Mouse (Mus musculus) thymus, postnatal 25 days (tissue): ENCODE data around the gene Elmod2.

Experiments used
- DNase-seq: peaks from one replicate; pipeline ENCODE4 v3.0.0; 2022

The Elmod2 gene

DNA sequence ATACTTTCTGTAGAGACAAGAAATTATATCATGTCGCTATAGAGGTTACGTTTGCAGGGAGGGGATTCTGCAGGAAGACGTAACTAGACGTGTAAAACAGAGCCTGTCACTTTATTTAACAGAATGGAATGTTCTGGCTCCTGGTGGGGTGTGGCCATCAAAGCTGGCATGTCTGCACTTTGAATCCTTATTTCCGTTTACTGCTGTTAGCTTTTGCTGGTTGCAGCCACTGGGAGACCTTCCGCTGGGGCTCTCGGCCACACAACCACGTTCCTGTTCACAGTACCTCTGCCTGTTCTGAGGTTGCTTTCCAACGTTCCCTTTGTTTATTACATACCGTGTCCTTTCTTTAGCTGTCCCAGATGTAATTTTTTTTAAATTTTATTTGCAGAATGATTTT, 59.8 kb downstream of the Elmod2 start:
- DNase-seq: no peak

DNA sequence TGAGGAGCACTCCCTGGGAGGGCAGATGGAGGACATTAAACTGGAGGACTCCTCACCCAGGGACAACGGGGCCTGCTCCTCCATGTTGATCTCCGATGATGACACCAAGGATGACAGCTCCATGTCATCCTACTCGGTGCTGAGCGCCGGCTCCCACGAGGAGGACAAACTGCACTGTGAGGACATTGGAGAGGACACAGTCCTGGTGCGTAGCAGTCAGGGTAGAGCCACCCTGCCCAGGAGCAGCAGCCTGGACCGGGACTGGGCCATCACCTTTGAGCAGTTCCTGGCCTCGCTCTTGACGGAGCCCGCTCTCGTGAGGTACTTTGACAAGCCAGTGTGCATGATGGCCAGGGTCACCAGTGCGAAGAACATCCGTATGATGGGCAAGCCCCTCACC, 61.1 kb downstream of the Elmod2 start:
- DNase-seq: no peak
